In the genomic region with DNA sequence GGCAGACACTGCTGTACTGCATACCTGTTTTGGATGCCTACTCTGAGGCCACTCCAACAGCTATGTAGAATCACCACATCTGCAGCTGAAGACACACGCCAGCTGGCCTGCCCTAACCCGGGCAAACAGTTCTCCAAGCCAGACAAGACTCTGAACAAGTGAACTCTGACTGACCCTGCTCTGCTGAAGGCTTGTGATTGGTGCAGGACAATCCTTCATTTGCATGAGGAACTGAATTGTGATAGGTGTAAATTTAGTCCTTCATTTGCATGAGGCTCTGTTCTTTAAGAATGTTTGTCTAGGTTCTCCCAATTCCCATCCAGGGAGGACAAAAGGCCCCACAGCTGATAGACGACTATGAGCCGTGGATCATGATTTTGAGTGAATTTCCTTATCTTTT, we compare ENCODE assay signal across 24 mouse cellular contexts.
DNase-seq lines count a peak whose midpoint lies in the region; ATAC-seq lines count a peak whose summit lies in the region.
"Had no signal": no experiment of that assay in that cellular context is flagged by ENCODE, and none has a peak within 500 bp of the region (broad histone marks: within the 10 kb centered on the region; RNA-seq: fewer than 3 reads in every experiment).

No protein-coding gene starts in this region.

- peaks cover 2% of the 10 kb centered on the region; the same call in 1 of the 2 replicates for H3K4me1 ChIP-seq in hindbrain, embryonic 16.5 days (ENCODE audit: control insufficient read depth, insufficient read depth, low read depth, low read length)

- ATAC-seq in hindbrain, embryonic 16.5 days = no peak
- ATAC-seq: activated CD4-positive, CD25-positive, alpha-beta regulatory T cell, adult 4 months; CD4-positive, CD25-positive, alpha-beta regulatory T cell, adult 4 months; Patski had no signal

- H3K4me2 ChIP-seq in hindbrain, embryonic 16.5 days (ENCODE audit: low read length) = no peak overlapping the region

- H3K9me3 ChIP-seq in hindbrain, embryonic 16.5 days (ENCODE audit: control insufficient read depth, low read length) = no peaks in the 10 kb centered on the region
- H3K9me3 ChIP-seq: G1E had no signal

- DNase-seq in ES-CJ7 (ENCODE audit: low read depth, low spot score) (peak; percentile 49), R1 (ENCODE audit: low read depth, low spot score) (peak; percentile 81), ZHBTc4 (ENCODE audit: low read depth, low spot score) (peak; percentile 58)
- DNase-seq in heart, postnatal 14 days = no peak
- DNase-seq in kidney, adult 8-10 months = no peak
- DNase-seq: adrenal gland, adult 2 months; adrenal gland, adult 8-10 months; adrenal gland, postnatal 10 days; adrenal gland, postnatal 14 days; adrenal gland, postnatal 25 days; adrenal gland, postnatal 36 days; B cell, adult 2 months; cerebellum, adult 11 months; cerebellum, adult 11-12 months; cerebellum, adult 18-20 months; cerebellum, adult 2 months; cerebellum, adult 8-10 months; cerebellum, adult 9-10 months had no signal

- WGBS in hindbrain, embryonic 16.5 days = 89% methylated on average over 4 of the region's 4 CpGs

- intact Hi-C loops in heart, postnatal 14 days (cut with DNase I) = no loop called here

- no peak overlapping the region for H3K9ac ChIP-seq in hindbrain, embryonic 16.5 days (ENCODE audit: low read depth, low read length)

- H3K27ac ChIP-seq in hindbrain, embryonic 16.5 days (ENCODE audit: low read depth, low read length) = no peak overlapping the region

- no peaks in the 10 kb centered on the region for H3K36me3 ChIP-seq in hindbrain, embryonic 16.5 days (ENCODE audit: control insufficient read depth, insufficient read depth, low read length)
- H3K36me3 ChIP-seq: G1E had no signal

- H3K27me3 ChIP-seq in hindbrain, embryonic 16.5 days (replicated peaks; ENCODE audit: control insufficient read depth, insufficient read depth, low read length) = no peaks in the 10 kb centered on the region
- H3K27me3 ChIP-seq: CH12.LX had no signal

- no peak overlapping the region for H3K4me3 ChIP-seq in hindbrain, embryonic 16.5 days (ENCODE audit: low read length)

Comparison
In these comparisons a context has a peak if more than half of its experiments do, and no peak if none do; other contexts are left out.
1. DNase-seq: peak in ES-CJ7 (single experiment), R1 (single experiment) and ZHBTc4 (single experiment); none in heart, postnatal 14 days (0 of 2) and kidney, adult 8-10 months (0 of 2).